Mouse (Mus musculus) liver, adult 2 months (tissue): ENCODE data around the gene Wscd2.

ENCODE experiments used
- CTCF ChIP-seq: fragments of 200-500 bp; IDR thresholded peaks from 2 replicates; pipeline ENCODE4 v1.5.1; 2011; ENCODE audit warnings: low read depth, low read length, control low read depth
- POLR2A ChIP-seq: fragments of 200-500 bp; IDR thresholded peaks from 2 replicates; pipeline ENCODE4 v1.6.1; 2011; ENCODE audit warnings: low read length, control low read depth; ENCODE audit not compliant: insufficient read depth; ENCODE audit errors: extremely low read depth

DNA sequence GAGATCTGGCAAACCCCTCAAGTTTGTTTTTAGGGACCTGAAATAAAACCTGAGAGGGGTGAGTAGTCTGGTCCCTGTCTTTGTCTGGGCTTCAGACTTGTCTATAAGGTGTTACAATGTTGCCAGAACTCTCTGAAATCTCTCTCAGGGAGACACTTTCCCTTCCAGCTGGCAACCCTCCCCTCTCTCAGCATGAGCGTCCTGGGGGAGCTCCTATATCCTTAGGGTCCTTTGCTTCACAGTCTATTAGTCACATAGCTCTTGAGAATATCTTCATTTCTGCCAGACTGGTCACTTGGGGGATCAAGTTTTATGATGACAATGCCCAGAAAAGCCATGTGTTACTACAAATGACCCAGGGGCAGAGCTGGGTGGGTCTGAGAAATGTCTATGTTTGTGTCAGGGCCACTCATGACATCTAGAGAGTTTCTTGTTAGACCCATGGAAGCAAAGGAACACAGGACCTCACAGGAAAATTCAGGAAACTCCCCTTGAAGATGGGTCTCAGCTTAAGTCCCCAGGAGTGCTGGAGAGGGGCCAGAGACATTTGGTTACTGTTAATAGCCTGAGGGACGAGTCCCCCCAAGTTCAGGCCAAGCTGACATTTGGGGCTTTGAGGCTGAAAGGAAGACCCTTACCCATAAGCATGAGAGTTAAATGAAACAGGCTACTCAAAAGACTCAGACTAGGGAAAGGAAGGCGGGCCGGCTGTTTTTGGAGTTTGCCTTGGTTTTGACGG is 93.5 kb downstream of the Wscd2 start:
- TF ChIP-seq CTCF = no peak
- TF ChIP-seq POLR2A = no peak
